Mouse (Mus musculus): ENCODE results near the gene Samd10. TPM values are rescaled to one million over a fixed set of nuclear protein-coding genes. Genes with fewer than 3 reads are reported as not detected.

Gene Samd10
- 10 to 100 TPM; 20.2 to 22.0 TPM for total RNA-seq (2021)
- long read RNA-seq, experiment 1, transcript Samd10-203 (5 exons, 2,131 nt), result minor isoform, 13 of 36 reads
- long read RNA-seq, experiment 1, transcript Samd10-201 (5 exons, 2,164 nt), result major isoform, 17 of 36 reads
- long read RNA-seq, experiment 1, partial matches to known transcripts, result 2 of 36 reads
- long read RNA-seq, experiment 1, other reads (novel, unspliced or antisense), result 4 of 36 reads
- long read RNA-seq, experiment 2, transcript Samd10-203 (5 exons, 2,131 nt), result major isoform, 23 of 48 reads
- long read RNA-seq, experiment 2, transcript Samd10-201 (5 exons, 2,164 nt), result minor isoform, 15 of 48 reads
- long read RNA-seq, experiment 2, partial matches to known transcripts, result 3 of 48 reads
- long read RNA-seq, experiment 2, other reads (novel, unspliced or antisense), result 7 of 48 reads

- DNase-seq (ENCODE audit: low spot score in 2 of 2), result peak in 1 of 2 experiments; percentile 68
Measured at GRCm38 (mm10) chr2:181598454-181599351, at the start of gene Samd10. Gene Samd10, minus strand, starts transcription at chr2:181599212.

GRCm38 (mm10) chr2:181646626-181647472 is 47.8 kb upstream of the Samd10 start:
- intact Hi-C loops (cut with DNase I), result no loop called here
- DNase-seq (ENCODE audit: low spot score in 2 of 2), result no peak

More at GRCm38 (mm10) chr2:181598454-181599351, at the start of gene Samd10:
- intact Hi-C loops (cut with DNase I), result no loop called here

- intact Hi-C loops (cut with DNase I), result no loop called here
- no peak for DNase-seq (ENCODE audit: low spot score in 2 of 2)
Measured at GRCm38 (mm10) chr2:181645666-181646065, 46.7 kb upstream of the Samd10 start.

- DNase-seq (ENCODE audit: low spot score in 2 of 2), result peak; percentile 30 to 61
- intact Hi-C loops (cut with DNase I), result no loop called here
Measured at GRCm38 (mm10) chr2:181644361-181644760, 45.3 kb upstream of the Samd10 start.

GRCm38 (mm10) chr2:181635865-181636264 is 36.9 kb upstream of the Samd10 start:
- DNase-seq (ENCODE audit: low spot score in 2 of 2), result no peak
- intact Hi-C loops (cut with DNase I), result no loop called here

GRCm38 (mm10) chr2:181632624-181633023 is 33.6 kb upstream of the Samd10 start:
- intact Hi-C loops (cut with DNase I), result no loop called here
- no peak for DNase-seq (ENCODE audit: low spot score in 2 of 2)

- DNase-seq (ENCODE audit: low spot score in 2 of 2), result no peak
- intact Hi-C loops (cut with DNase I), result no loop called here
Measured at GRCm38 (mm10) chr2:181628471-181628870, 29.5 kb upstream of the Samd10 start.

GRCm38 (mm10) chr2:181623401-181623800 is 24.4 kb upstream of the Samd10 start:
- intact Hi-C loops (cut with DNase I), result loop anchor here (5.0 kb wide), 1 partner anchor 54 kb away; no protein-coding TSS in a partner anchor
- DNase-seq (ENCODE audit: low spot score in 2 of 2), result peak; percentile 34 to 37

GRCm38 (mm10) chr2:181618761-181619495 is 19.9 kb upstream of the Samd10 start:
- intact Hi-C loops (cut with DNase I), result no loop called here
- no peak for DNase-seq (ENCODE audit: low spot score in 2 of 2)

- intact Hi-C loops (cut with DNase I), result no loop called here
- no peak for DNase-seq (ENCODE audit: low spot score in 2 of 2)
Measured at GRCm38 (mm10) chr2:181602367-181602766, 3.4 kb upstream of the Samd10 start.

- intact Hi-C loops (cut with DNase I), result no loop called here
- no peak for DNase-seq (ENCODE audit: low spot score in 2 of 2)
Measured at GRCm38 (mm10) chr2:181601751-181602145, 2.7 kb upstream of the Samd10 start.

GRCm38 (mm10) chr2:181600828-181601750 is 2.1 kb upstream of the Samd10 start:
- DNase-seq (ENCODE audit: low spot score in 2 of 2), result peak; percentile 98 to 99
- intact Hi-C loops (cut with DNase I), result no loop called here

GRCm38 (mm10) chr2:181600226-181600758 is 1.3 kb upstream of the Samd10 start:
- DNase-seq (ENCODE audit: low spot score in 2 of 2), result peak; percentile 31 to 34
- intact Hi-C loops (cut with DNase I), result no loop called here

GRCm38 (mm10) chr2:181597378-181598061 is 1.5 kb downstream of the Samd10 start:
- intact Hi-C loops (cut with DNase I), result no loop called here
- no peak for DNase-seq (ENCODE audit: low spot score in 2 of 2)

GRCm38 (mm10) chr2:181596221-181596960 is 2.6 kb downstream of the Samd10 start:
- intact Hi-C loops (cut with DNase I), result no loop called here
- no peak for DNase-seq (ENCODE audit: low spot score in 2 of 2)
